Mouse (Mus musculus) testis, adult 2 months (tissue): Measurements from ENCODE around the gene Rsph6a. TPM values are rescaled to one million over a fixed set of nuclear protein-coding genes. Genes with fewer than 3 reads are reported as not detected.
A peak's percentile ranks its signal among the peaks of the same experiment; 100 is the strongest.

Experiments
- H3K27ac ChIP-seq: fragments of 200-500 bp; 2 replicates; pipeline ENCODE4 v1.5.1; 2012; ENCODE audit warnings: low read depth, low read length; ENCODE audit not compliant: control insufficient read depth, insufficient read depth
- H3K27me3 ChIP-seq: fragments of 200-500 bp; 2 replicates; pipeline ENCODE4 v1.6.1; 2012; ENCODE audit warnings: mild to moderate bottlenecking, low read length, moderate library complexity; ENCODE audit not compliant: control insufficient read depth, insufficient read depth
- H3K36me3 ChIP-seq: fragments of 200-500 bp; 2 replicates; pipeline ENCODE4 v1.6.1; 2012; ENCODE audit warnings: mild to moderate bottlenecking, low read length; ENCODE audit not compliant: control insufficient read depth, insufficient read depth
- H3K4me1 ChIP-seq: fragments of 200-500 bp; 2 replicates; pipeline ENCODE4 v1.6.1; 2012; ENCODE audit warnings: low read length; ENCODE audit not compliant: control insufficient read depth, insufficient read depth
- H3K4me3 ChIP-seq: fragments of 200-500 bp; 2 replicates; pipeline ENCODE4 v1.5.1; 2012; ENCODE audit warnings: low read depth, mild to moderate bottlenecking, low read length, moderate library complexity, mixed read lengths; ENCODE audit not compliant: control insufficient read depth
- CTCF ChIP-seq: fragments of 200-500 bp; IDR thresholded peaks from 2 replicates; pipeline ENCODE4 v1.5.1; 2012; ENCODE audit warnings: low read depth, mild to moderate bottlenecking, inconsistent platforms, low read length, moderate library complexity; ENCODE audit not compliant: control insufficient read depth, insufficient read depth, insufficient replicate concordance
- POLR2A ChIP-seq: fragments of 200-500 bp; IDR thresholded peaks from 2 replicates; pipeline ENCODE4 v1.6.1; 2012; ENCODE audit warnings: low read depth, mild to moderate bottlenecking, inconsistent platforms, low read length, moderate library complexity; ENCODE audit not compliant: control insufficient read depth
- polyA plus RNA-seq: library from polyadenylated mRNA; depleted of rRNA; stranded (reverse); fragments of >200 nt; gene quantifications from 2 replicates; pipeline ENCODE4 v1.2.3, GENCODE M21; 2012

Rsph6a gene
- polyA plus RNA-seq, 1 experiment, result 226 TPM

- Histone ChIP-seq H3K36me3 (no peaks in the 10 kb centered on the region; the same call in 1 of the 2 replicates), H3K27me3 (no peaks in the 10 kb centered on the region), H3K4me3 (peak within 1 kb of the TSS; percentile 76), H3K4me1 (peaks cover 48% of the 10 kb centered on the region), H3K27ac (peak within 1 kb of the TSS; percentile 62)
- TF ChIP-seq POLR2A (no peak), CTCF (no peak)
These were observed 40.0 kb downstream of the Rsph6a start, which contains the start of gene Six5 for GRCm38 (mm10) chr7:19094471-19094825. TSS of gene Six5 (plus strand) at chr7:19094594.

- peak overlapping the region; percentile 76 for H3K4me3 ChIP-seq
- TF ChIP-seq CTCF (no peak), POLR2A (no peak)
- H3K4me1 ChIP-seq, result peaks cover 48% of the 10 kb centered on the region
- no peaks in the 10 kb centered on the region for H3K27me3 ChIP-seq
- H3K27ac ChIP-seq, result peak overlapping the region; percentile 5
- no peaks in the 10 kb centered on the region; the same call in 1 of the 2 replicates for H3K36me3 ChIP-seq
These were observed 40.6 kb downstream of the Rsph6a start for GRCm38 (mm10) chr7:19094826-19095750.

GRCm38 (mm10) chr7:19095751-19096110, 41.2 kb downstream of the Rsph6a start:
- peaks cover 48% of the 10 kb centered on the region for H3K4me1 ChIP-seq
- no peak overlapping the region for H3K27ac ChIP-seq
- H3K4me3 ChIP-seq, result no peak overlapping the region
- no peak for TF ChIP-seq POLR2A
- TF ChIP-seq CTCF, result no peak
- no peaks in the 10 kb centered on the region; the same call in 1 of the 2 replicates for H3K36me3 ChIP-seq
- H3K27me3 ChIP-seq, result no peaks in the 10 kb centered on the region

GRCm38 (mm10) chr7:19096421-19096976, 42.0 kb downstream of the Rsph6a start:
- Histone ChIP-seq H3K4me3 (no peak overlapping the region), H3K27ac (no peak overlapping the region), H3K36me3 (no peaks in the 10 kb centered on the region; the same call in 1 of the 2 replicates), H3K27me3 (no peaks in the 10 kb centered on the region), H3K4me1 (peaks cover 43% of the 10 kb centered on the region)
- no peak for TF ChIP-seq CTCF
- no peak for TF ChIP-seq POLR2A

GRCm38 (mm10) chr7:19097217-19097616, 42.7 kb downstream of the Rsph6a start:
- Histone ChIP-seq H3K4me3 (no peak overlapping the region), H3K36me3 (no peaks in the 10 kb centered on the region), H3K27ac (no peak overlapping the region), H3K4me1 (peaks cover 36% of the 10 kb centered on the region), H3K27me3 (no peaks in the 10 kb centered on the region)
- TF ChIP-seq POLR2A, result no peak
- TF ChIP-seq CTCF, result no peak

GRCm38 (mm10) chr7:19097863-19098262, 43.4 kb downstream of the Rsph6a start:
- no peak overlapping the region for H3K4me3 ChIP-seq
- H3K27me3 ChIP-seq, result no peaks in the 10 kb centered on the region
- peaks cover 30% of the 10 kb centered on the region for H3K4me1 ChIP-seq
- no peak for TF ChIP-seq CTCF
- TF ChIP-seq POLR2A, result no peak
- H3K27ac ChIP-seq, result no peak overlapping the region
- no peaks in the 10 kb centered on the region for H3K36me3 ChIP-seq

- Histone ChIP-seq H3K36me3 (no peaks in the 10 kb centered on the region), H3K27ac (no peak overlapping the region), H3K4me1 (peaks cover 23% of the 10 kb centered on the region), H3K4me3 (no peak overlapping the region), H3K27me3 (no peaks in the 10 kb centered on the region)
- TF ChIP-seq CTCF (no peak), POLR2A (no peak)
These were observed 44.3 kb downstream of the Rsph6a start for GRCm38 (mm10) chr7:19098811-19099210.
